Mouse (Mus musculus): ENCODE measurements around the gene Cyth1.
A peak's percentile ranks its signal among the peaks of the same experiment; 100 is the strongest.

Cyth1 gene

GRCm38 (mm10) chr11:118147877-118148637 lies 100.3 kb downstream of the Cyth1 start:
- DNase-seq: no peak

DNA sequence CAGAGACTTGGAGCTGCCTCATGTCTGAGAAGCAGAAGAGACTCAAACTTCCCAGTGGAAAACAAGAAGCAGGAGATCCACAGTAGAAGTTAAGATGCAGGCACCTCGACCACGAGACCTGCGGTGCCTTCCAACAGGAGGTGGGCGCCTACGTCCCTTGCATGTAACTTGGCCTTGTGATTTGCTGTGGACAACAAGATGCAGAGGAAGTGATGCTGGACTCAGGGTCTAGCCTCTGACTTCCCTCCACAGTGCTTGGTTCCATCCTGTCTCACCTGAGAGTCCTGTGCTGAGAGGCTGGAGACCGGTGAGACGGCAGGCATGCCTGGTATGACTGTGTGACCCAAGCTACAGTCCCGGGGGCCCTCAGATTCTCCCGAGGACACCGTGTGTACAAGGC lies 101.9 kb downstream of the Cyth1 start:
- no peak for DNase-seq

DNA sequence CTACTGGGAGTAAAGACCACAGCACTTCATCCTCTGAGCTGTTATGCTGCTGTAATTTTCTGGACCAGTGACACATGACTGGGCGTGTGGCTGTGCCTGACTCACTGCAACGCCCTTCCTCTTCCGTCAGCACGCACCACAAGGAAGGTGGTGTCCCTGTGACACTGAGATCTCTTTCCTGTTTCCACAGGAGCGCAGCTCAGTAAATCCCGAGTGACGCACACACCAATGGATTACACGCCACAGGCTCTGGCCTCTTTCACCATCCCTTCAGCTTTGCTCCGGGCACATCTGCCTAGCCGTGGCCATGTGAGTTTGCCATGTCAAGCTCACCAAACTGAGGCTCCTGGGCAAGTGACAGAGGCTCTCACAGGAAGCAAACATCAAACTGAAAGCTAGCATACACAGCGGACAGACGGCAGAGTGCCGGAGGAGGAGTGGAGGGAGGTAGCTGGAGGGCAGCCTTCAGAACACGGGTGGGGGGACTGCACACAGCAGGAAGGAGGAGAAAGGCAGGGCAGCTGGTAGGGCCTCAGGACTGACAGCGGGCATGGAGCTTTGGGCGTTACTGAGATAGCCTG lies 102.5 kb downstream of the Cyth1 start:
- peak; percentile 70 for DNase-seq

- no peak for DNase-seq
These were observed 103.3 kb downstream of the Cyth1 start for GRCm38 (mm10) chr11:118145092-118145491.

DNA sequence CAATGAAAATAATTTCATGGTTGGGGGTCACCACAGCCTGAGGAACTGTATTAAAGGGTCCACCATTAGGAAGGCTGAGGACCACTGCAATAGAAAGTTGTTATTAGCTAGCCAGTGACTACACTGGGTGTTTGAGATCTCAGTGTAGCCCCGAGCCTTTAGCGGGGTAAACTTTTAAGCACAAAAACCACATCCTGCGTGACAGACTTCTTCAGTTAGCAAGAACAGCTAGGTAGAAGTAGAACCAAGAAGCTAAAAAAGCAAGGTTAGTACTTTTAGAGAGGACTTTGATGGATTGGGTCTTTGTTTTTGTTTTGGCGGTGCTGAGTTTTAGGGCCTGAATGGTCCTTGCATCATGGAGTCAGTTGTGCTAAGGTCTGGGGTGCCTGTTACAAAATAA lies 104.7 kb downstream of the Cyth1 start:
- DNase-seq: no peak

- DNase-seq: no peak
These were observed 105.7 kb downstream of the Cyth1 start for GRCm38 (mm10) chr11:118142547-118143165.

DNA sequence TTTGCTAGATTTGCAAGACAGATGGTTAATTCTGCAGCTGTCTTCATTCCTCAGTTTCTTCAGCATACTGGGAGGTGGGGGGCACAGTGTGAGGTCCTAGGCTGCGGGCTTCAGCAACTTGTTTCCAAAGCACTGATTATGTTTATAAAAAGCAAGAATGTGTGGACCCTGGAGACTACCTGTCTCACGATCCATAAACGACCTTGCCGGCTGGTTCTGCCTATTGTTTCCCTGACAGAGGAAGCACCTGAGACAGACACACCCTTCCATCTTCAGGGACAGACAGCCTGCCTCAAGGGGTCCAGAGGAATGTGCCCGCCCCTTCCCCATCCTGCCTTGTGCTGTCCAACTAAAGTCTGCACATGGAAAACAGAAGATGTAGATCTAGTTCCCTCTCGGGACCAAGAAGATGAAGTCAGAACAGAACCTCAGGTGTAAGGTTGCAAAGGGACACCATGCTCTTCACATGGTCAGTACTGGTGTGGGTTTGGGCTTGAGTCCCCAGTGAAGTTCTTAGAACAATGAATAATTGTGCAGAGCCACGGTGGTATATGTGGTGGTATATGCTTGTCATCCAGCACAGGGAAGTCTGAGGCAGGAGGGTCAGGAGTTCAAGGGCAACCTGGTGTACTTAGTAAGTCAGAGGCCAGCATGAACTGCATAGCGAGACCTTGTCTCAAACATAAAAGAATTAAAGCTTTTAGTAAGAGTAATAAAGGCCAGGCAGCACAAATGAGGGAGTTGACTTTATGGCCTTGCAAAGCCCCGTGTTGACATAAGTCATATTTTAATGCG lies 107.4 kb downstream of the Cyth1 start:
- DNase-seq: no peak

DNA sequence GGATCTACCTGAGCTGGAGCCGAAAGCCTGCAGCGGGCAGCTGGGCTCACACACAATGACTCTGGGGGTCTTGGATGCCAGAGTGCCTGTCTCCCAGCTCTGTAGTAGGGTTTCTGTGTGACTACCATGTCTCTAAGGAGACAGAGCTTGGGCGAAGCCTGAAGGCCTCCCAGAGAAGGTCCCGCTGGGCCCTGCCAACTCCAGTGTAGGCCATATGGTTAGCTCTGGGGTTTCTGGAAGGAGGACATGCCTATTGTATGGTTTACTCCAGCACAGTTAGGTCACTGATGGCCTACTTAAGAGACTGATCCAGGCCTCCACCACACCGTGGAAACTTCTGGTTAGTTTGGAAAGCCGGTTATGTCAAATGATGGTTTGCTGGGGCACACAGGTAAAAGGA lies 110.0 kb downstream of the Cyth1 start:
- no peak for DNase-seq

GRCm38 (mm10) chr11:118136172-118136632 lies 112.2 kb downstream of the Cyth1 start:
- DNase-seq: no peak

DNA sequence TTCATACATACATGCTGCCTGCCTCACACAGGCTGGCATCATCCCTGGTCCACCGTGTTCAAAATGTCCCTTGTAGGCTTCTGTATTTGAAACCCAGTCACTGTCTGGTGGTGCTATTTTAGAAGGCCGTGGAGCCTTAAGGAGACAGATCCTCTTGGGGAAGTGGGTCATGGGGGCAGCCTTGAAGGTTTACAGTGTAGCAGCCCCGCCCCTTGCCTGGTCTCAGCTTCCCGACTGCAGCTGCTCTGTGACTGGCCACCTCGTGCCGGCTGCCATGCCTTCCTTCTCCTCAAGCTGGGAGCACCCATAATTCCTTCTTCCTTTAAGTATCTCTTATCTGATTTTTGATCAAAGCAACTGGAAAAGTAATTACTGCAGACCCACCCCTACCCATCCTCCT lies 113.1 kb downstream of the Cyth1 start:
- DNase-seq: peak; percentile 70

GRCm38 (mm10) chr11:118133752-118134169 lies 114.6 kb downstream of the Cyth1 start:
- no peak for DNase-seq

- DNase-seq: no peak
These were observed 115.2 kb downstream of the Cyth1 start for GRCm38 (mm10) chr11:118133133-118133751.

- DNase-seq: no peak
These were observed 116.3 kb downstream of the Cyth1 start for GRCm38 (mm10) chr11:118132136-118132535.

- DNase-seq: no peak
These were observed 117.9 kb downstream of the Cyth1 start, which contains the start of gene Dnah17 for GRCm38 (mm10) chr11:118130534-118130933. Gene Dnah17, minus strand, starts transcription at chr11:118130634.

- no peak for DNase-seq
These were observed 118.6 kb downstream of the Cyth1 start for GRCm38 (mm10) chr11:118129812-118130211.

GRCm38 (mm10) chr11:118121592-118121991 lies 126.8 kb downstream of the Cyth1 start:
- DNase-seq: no peak

DNA sequence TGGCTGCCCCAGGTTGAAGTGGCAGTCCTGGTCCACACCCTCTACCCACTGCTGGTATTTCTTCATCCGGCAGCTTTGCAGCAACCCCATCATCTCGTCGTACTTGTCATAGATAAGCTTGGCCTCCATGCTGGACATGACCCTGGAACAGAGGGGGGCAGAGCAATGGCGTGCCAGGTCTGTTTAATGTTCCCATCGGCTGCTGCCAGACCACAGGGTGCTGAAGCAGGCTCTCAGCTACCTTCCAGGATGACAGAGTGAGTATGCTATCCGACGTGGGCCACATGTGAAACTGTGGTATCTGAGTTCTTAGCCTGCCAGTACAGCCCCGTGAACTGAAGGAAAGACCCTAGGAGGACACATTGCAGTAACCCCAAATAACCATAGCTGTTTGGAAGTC lies 129.6 kb downstream of the Cyth1 start:
- no peak for DNase-seq

DNA sequence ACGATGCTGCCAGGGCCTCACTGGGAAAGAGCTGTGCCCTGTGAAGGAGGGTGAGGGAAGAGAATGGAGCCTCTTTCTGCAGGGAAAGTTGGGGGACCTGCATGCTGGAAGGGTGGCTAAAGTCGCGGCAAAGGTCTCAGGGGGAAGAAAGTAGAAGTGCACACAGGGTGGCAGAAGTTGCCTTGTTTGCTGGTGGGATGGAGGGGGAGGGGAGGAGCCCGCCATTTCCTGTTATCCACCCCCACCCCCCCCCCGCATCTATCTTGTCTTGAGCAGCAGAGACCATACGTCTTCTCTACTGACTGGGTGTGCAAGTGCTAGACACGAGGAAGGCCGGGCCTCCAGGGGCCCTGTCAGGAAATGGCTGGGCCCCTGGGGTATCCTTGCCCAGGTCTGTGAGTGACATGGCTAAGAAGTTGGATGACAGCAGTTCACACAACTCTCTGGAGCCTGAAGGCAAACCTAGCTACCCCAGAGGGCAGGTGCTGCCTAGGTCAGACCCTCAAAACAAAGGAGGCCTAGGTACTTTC lies 133.7 kb downstream of the Cyth1 start:
- peak; percentile 71 for DNase-seq

DNA sequence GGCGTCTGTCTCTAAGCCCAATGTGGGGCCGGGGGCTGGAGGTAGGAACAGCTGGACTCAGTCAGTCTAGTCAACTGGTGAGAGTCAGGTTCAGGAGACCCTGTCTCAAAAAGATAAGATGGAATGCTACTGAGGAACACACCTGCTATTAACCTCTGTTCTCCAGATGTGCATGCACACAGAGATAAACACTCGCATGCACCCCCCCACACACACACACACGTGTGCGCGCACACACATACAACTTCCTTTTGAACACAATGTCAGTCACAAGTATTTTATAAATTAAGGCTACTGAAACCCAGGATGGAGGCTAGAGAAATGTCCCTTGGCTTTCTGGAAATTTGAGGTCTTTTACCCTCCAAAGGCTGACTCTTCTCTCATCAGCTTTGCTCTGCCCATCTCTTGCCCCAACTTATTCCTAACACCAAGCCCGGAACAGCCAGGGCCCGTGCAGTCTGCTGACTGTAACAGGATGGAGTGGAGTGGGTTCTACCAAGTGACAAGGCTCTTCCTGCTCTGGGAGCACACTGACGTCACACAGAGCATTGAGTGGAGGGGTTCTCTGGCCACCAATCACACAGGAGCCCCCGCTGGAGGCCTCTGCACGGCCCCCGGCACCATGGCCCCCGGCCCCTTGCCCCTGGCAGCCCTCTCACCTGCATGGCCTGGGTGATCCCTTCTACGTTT lies 134.7 kb downstream of the Cyth1 start:
- DNase-seq: peak; percentile 58

DNA sequence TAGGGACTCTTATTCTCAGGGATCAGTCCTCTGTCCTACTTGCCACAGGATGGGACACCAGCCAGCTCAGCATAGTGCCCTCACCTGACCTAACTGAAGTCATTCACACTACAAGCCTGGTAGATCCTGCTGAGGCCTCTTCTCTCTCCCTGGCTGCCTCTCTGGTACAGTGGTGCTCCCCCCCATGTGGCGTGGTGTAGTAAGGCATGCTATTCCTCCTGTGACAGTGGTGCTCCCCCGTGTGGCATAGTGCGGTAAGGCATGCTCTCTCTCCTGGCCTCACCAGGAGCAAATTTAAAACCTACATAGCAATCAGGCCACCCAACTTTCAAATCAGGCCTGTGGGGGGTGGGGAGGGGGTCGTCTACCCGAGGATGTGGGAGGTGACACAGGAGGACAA lies 144.4 kb downstream of the Cyth1 start:
- peak; percentile 96 for DNase-seq

GRCm38 (mm10) chr11:118103383-118103782 lies 145.0 kb downstream of the Cyth1 start:
- no peak for DNase-seq

- DNase-seq: peak; percentile 97
These were observed 145.6 kb downstream of the Cyth1 start for GRCm38 (mm10) chr11:118102838-118103237.
